Mouse (Mus musculus) spleen, adult 2 months (tissue): ENCODE results near the gene Gm45140. TPM values are rescaled to one million over a fixed set of nuclear protein-coding genes. Genes with fewer than 3 reads are reported as not detected.
A peak's percentile ranks its signal among the peaks of the same experiment; 100 is the strongest.

ENCODE experiments used
- DNase-seq, 2 experiments: peaks; one replicate each; pipeline versions ENCODE4 v3.0.0 to v3.0.0-alpha.2; 2012 to 2021; ENCODE audit warnings: low spot score in 2 of 2, low read depth in 1 of 2
- H3K27ac ChIP-seq: fragments of 200-500 bp; 2 replicates; pipeline ENCODE4 v1.5.1; 2012; ENCODE audit warnings: low read length, inconsistent platforms; ENCODE audit not compliant: insufficient read depth
- H3K27me3 ChIP-seq: fragments of 200-500 bp; 2 replicates; pipeline ENCODE4 v1.6.1; 2012; ENCODE audit warnings: mild to moderate bottlenecking, moderate library complexity, low read length, inconsistent platforms; ENCODE audit not compliant: control insufficient read depth, insufficient read depth
- H3K36me3 ChIP-seq: fragments of 200-500 bp; 2 replicates; pipeline ENCODE4 v1.6.1; 2012; ENCODE audit warnings: mild to moderate bottlenecking, low read length, inconsistent platforms; ENCODE audit not compliant: control insufficient read depth, insufficient read depth
- H3K4me1 ChIP-seq: fragments of 200-500 bp; 2 replicates; pipeline ENCODE4 v1.6.1; 2011; ENCODE audit warnings: inconsistent platforms; ENCODE audit not compliant: control insufficient read depth, insufficient read depth, insufficient read length
- H3K4me3 ChIP-seq: fragments of 200-500 bp; 2 replicates; pipeline ENCODE4 v1.5.1; 2011; ENCODE audit warnings: mild to moderate bottlenecking, inconsistent platforms; ENCODE audit not compliant: insufficient read depth, insufficient read length; ENCODE audit errors: extremely low read depth
- CTCF ChIP-seq: fragments of 200-500 bp; IDR thresholded peaks from 2 replicates; pipeline ENCODE4 v1.5.1; 2011; ENCODE audit warnings: mild to moderate bottlenecking, inconsistent platforms; ENCODE audit not compliant: insufficient read depth, insufficient read length, insufficient replicate concordance; ENCODE audit errors: extremely low read depth
- POLR2A ChIP-seq: fragments of 200-500 bp; IDR thresholded peaks from 2 replicates; pipeline ENCODE4 v1.6.1; 2011; ENCODE audit warnings: low read depth, low read length, inconsistent platforms
- WGBS: fragments of 180-500 bp; shearing (Covaris S2); methylation state at CpG from one replicate; pipeline ENCODE4 v1.1.7; 2018; 5-methylcytosine and 5-hydroxymethylcytosine counted together
- polyA plus RNA-seq: library from polyadenylated mRNA; depleted of rRNA; stranded (reverse); fragments of >200 nt; gene quantifications from 2 replicates; pipeline ENCODE4 v1.2.3, GENCODE M21; 2012

Gm45140 gene
- polyA plus RNA-seq, 1 experiment = 1.3 TPM

GRCm38 (mm10) chr6:87791826-87792225 lies 43.8 kb downstream of the Gm45140 start:
- TF ChIP-seq CTCF = no peak
- TF ChIP-seq POLR2A = no peak
- WGBS = 95% methylated on average over 5 of the region's 5 CpGs
- H3K36me3 ChIP-seq = peaks cover 15% of the 10 kb centered on the region
- no peaks in the 10 kb centered on the region for H3K27me3 ChIP-seq
- no peak overlapping the region for H3K27ac ChIP-seq
- H3K4me3 ChIP-seq = no peak overlapping the region
- peaks cover 14% of the 10 kb centered on the region for H3K4me1 ChIP-seq
- DNase-seq = no peak

DNA sequence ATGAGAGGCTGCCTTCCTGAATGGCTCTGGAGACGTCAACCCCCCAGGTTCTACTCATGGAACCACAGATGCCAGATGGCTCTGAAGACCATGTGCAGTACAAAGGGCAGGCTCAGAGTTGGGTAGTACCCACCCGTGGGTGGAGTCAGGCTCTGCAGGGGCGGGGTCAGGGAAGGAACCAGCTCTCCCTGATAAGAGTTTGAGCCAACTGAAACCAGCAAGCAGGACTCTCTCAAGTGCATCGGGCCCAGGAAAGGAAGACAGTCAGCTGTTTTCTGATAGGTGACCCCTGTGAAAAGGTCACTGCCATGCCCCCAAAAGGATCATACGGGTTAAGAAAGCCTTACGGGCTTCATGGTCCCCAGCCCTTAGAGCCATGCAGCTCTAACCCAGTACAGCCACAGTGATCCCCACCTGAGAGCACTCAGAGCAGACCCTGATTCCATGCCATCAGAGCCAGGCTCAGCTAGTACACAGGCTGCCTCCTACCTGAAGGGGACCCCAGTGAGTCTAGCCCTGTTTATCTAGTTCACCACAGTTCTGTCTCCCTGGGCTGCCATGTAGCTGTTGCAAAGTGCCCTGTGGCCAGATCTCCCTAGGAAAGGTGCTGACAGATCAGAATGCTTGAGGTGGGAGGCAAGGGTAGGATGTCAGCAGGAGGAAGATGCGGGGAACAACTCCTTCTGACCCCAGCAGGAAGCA lies 44.7 kb downstream of the Gm45140 start:
- Histone ChIP-seq H3K4me3 (no peak overlapping the region), H3K27ac (peak overlapping the region; percentile 22), H3K27me3 (no peaks in the 10 kb centered on the region), H3K36me3 (peaks cover 15% of the 10 kb centered on the region), H3K4me1 (peaks cover 14% of the 10 kb centered on the region)
- TF ChIP-seq CTCF (no peak), POLR2A (no peak)
- DNase-seq = no peak
- 37% methylated on average over 7 of the region's 7 CpGs for WGBS

DNA sequence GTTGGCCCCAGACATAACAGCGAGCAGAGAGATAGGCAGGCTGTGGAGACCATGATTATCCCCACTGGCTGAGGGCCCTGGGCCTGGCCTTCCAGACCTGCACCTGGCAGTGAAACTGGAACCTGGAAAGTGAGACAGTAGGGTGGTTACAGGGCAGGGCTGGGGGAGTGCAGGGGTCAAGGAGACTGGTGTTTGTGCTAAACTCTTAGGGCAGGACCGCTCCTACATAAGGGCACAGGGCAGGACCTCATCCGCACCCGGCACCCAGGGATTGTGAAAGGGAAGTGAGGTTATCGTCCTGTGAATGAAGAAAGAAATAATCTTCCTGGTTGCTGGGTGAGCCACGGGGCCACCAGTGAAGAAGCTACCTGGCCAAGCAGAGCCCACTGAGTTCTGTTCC lies 45.8 kb downstream of the Gm45140 start:
- peaks cover 15% of the 10 kb centered on the region for H3K36me3 ChIP-seq
- WGBS = 69% methylated on average over 6 of the region's 6 CpGs
- peak overlapping the region; percentile 21; the same call in 1 of the 2 replicates for H3K27ac ChIP-seq
- H3K27me3 ChIP-seq = no peaks in the 10 kb centered on the region
- peaks cover 14% of the 10 kb centered on the region for H3K4me1 ChIP-seq
- no peak overlapping the region for H3K4me3 ChIP-seq
- DNase-seq = no peak
- TF ChIP-seq CTCF = no peak
- no peak for TF ChIP-seq POLR2A

DNA sequence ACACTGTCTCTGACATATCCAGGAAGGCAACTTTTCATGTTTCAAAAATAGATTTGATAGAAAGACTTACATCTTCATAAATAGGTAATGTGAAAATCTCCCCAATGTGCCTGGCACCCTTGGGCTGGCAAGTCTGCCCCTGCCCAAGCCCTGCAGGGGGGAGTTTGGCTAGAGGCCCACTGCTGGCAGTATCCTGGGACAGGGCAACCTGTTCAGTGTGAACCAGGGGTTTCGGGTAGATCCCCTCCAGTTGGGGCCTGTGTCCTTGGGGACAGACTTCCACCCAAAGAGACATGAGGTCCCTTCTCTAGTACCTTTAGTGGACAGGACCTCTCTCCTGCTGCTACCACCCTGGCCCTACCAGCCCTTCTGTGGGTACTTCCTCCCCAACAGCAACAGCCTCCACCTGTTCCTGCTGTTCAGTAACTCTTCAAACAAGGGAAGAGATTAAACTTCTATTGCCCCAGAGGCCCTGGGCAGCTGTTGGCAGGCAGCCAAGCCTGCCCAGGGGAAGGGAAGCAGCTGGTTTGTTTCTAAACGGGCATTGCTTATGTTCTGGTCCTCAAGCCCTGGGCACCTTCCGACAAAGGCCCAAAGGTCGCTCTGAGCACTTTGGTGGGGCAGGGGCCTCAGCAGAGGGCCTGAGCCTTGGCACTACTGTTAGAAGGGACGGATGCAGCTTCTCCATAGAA lies 46.6 kb downstream of the Gm45140 start:
- Histone ChIP-seq H3K27me3 (no peaks in the 10 kb centered on the region), H3K4me3 (no peak overlapping the region), H3K36me3 (peaks cover 13% of the 10 kb centered on the region), H3K27ac (peak overlapping the region; percentile 21; the same call in 1 of the 2 replicates), H3K4me1 (peaks cover 14% of the 10 kb centered on the region)
- 16% methylated on average over 5 of the region's 5 CpGs for WGBS
- TF ChIP-seq POLR2A = no peak
- TF ChIP-seq CTCF = no peak
- no peak for DNase-seq

- Histone ChIP-seq H3K27me3 (no peaks in the 10 kb centered on the region), H3K36me3 (peaks cover 13% of the 10 kb centered on the region), H3K4me3 (no peak overlapping the region), H3K27ac (no peak overlapping the region), H3K4me1 (peaks cover 14% of the 10 kb centered on the region)
- no peak for DNase-seq
- 92% methylated on average over 9 of the region's 9 CpGs for WGBS
- TF ChIP-seq POLR2A = no peak
- TF ChIP-seq CTCF = no peak
Measured at GRCm38 (mm10) chr6:87788266-87788895, 47.2 kb downstream of the Gm45140 start.

GRCm38 (mm10) chr6:87787108-87787890 lies 48.3 kb downstream of the Gm45140 start:
- no peak overlapping the region for H3K4me3 ChIP-seq
- DNase-seq = no peak
- TF ChIP-seq POLR2A (no peak), CTCF (no peak)
- H3K27me3 ChIP-seq = no peaks in the 10 kb centered on the region
- peaks cover 9% of the 10 kb centered on the region for H3K36me3 ChIP-seq
- H3K27ac ChIP-seq = no peak overlapping the region
- 80% methylated on average over 6 of the region's 6 CpGs for WGBS
- peaks cover 14% of the 10 kb centered on the region for H3K4me1 ChIP-seq
